Mouse (Mus musculus) liver, embryonic 16.5 days (tissue): ENCODE results near the gene Oas1c. TPM values are rescaled to one million over a fixed set of nuclear protein-coding genes. Genes with fewer than 3 reads are reported as not detected.
A peak's percentile ranks its signal among the peaks of the same experiment; 100 is the strongest.
"Not testable (repeated sequence)": the region's sequence is repeated elsewhere in the genome, so short reads cannot be mapped to it uniquely, and the experiment has no call there.

ENCODE experiments used
- ATAC-seq: fragments of 200-750 bp; cut with Nextera tagmentation; 2 replicates; pipeline ENCODE4 v1.8.0; 2017; ENCODE audit warnings: low read depth, mild to moderate bottlenecking, moderate number of reproducible peaks, moderate library complexity
- H3K27ac ChIP-seq: fragments of 300-500 bp; sonication (generic); 2 replicates; pipeline ENCODE4 v1.5.1; 2014; ENCODE audit warnings: mild to moderate bottlenecking, low read length
- H3K27me3 ChIP-seq: fragments of 300-500 bp; sonication (generic); 2 replicates; pipeline ENCODE4 v1.6.1; 2014; ENCODE audit warnings: low read depth, low read length, mixed read lengths; ENCODE audit not compliant: control insufficient read depth, insufficient read depth
- H3K36me3 ChIP-seq: fragments of 300-500 bp; sonication (generic); 2 replicates; pipeline ENCODE4 v1.6.1; 2014; ENCODE audit warnings: mild to moderate bottlenecking; ENCODE audit not compliant: control insufficient read depth, insufficient read depth
- H3K4me1 ChIP-seq: fragments of 300-500 bp; sonication (generic); 2 replicates; pipeline ENCODE4 v1.6.1; 2014; ENCODE audit warnings: low read depth, low read length, mixed read lengths; ENCODE audit not compliant: control insufficient read depth
- H3K4me2 ChIP-seq: fragments of 300-500 bp; sonication (generic); 2 replicates; pipeline ENCODE4 v1.6.1; 2014; ENCODE audit warnings: low read depth, low read length, mixed read lengths
- H3K4me3 ChIP-seq: fragments of 300-500 bp; sonication (generic); 2 replicates; pipeline ENCODE4 v1.5.1; 2014; ENCODE audit warnings: low read depth, mild to moderate bottlenecking, low read length
- H3K9ac ChIP-seq: fragments of 300-500 bp; sonication (generic); 2 replicates; pipeline ENCODE4 v1.6.1; 2014; ENCODE audit warnings: low read depth, low read length
- H3K9me3 ChIP-seq: fragments of 300-500 bp; sonication (generic); replicated peaks from 2 replicates; pipeline ENCODE4 v1.6.1; 2016; ENCODE audit warnings: low read length; ENCODE audit not compliant: control insufficient read depth
- WGBS: fragments of 180-500 bp; shearing (Covaris S2); extraction: QIAGEN DNeasy Blood & Tissue Kit; methylation state at CpG from one replicate; pipeline ENCODE4 v1.1.7; 2014; ENCODE audit not compliant: insufficient replicate concordance; 5-methylcytosine and 5-hydroxymethylcytosine counted together
- polyA plus RNA-seq: library from polyadenylated mRNA; unstranded; fragments of >200 nt; fragmentation: Nextera tagmentation; extraction: Ambion mirVana; gene quantifications from 2 replicates; pipeline ENCODE4 v1.2.1, GENCODE M21; 2015

The Oas1c gene
- polyA plus RNA-seq, 1 experiment from 2014 or later = 0.12 TPM

DNA sequence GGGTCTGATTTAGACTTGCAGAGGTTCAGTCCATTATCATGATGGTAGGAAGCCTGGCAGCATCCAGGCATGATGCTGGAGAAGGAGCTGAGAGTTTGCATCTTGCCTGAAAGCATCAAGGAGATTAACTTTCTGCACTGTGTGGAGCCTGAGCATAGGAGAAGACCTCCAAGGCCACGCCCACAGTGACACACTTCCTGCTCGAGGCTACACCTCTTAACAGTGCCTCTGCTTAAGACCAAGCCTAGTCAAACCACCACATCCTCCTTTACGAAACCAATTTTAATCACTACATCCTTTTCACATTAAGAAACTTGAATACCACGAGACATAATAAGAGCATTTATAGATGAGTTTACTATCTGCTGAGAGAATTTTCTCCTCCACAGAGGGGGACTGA, 18.7 kb upstream of the Oas1c start:
- Histone ChIP-seq H3K4me2 (no peak overlapping the region), H3K27me3 (peaks cover 5% of the 10 kb centered on the region), H3K4me3 (no peak overlapping the region), H3K9me3 (no peaks in the 10 kb centered on the region), H3K4me1 (no peaks in the 10 kb centered on the region), H3K27ac (no peak overlapping the region), H3K36me3 (no peaks in the 10 kb centered on the region), H3K9ac (no peak overlapping the region)
- ATAC-seq = no peak
- 48% methylated on average over 4 of the region's 4 CpGs for WGBS

DNA sequence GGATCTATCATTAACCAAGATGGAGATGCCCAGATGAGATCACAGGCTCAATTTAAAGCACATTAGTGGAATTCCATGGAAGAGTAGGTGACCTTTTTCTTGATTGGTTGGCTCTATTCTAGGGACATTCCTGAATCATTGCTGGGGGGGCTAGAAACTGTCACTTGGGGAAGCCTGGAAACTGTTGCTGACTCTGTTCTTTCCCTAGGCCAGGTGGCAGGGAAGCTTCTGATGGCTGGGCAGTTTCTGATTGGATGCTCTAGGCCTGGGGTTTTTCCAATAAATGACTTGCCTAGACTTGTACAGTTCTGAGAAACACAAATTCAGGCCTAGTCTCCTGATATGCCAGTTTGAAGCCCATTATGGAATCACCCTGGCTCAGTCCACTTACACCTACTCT, 6.7 kb upstream of the Oas1c start:
- no peak overlapping the region for H3K4me3 ChIP-seq
- no peaks in the 10 kb centered on the region for H3K27me3 ChIP-seq
- H3K9ac ChIP-seq = no peak overlapping the region
- no peaks in the 10 kb centered on the region for H3K9me3 ChIP-seq
- H3K4me1 ChIP-seq = no peaks in the 10 kb centered on the region
- no peak for ATAC-seq
- no peak overlapping the region for H3K4me2 ChIP-seq
- no peaks in the 10 kb centered on the region for H3K36me3 ChIP-seq
- H3K27ac ChIP-seq = no peak overlapping the region

DNA sequence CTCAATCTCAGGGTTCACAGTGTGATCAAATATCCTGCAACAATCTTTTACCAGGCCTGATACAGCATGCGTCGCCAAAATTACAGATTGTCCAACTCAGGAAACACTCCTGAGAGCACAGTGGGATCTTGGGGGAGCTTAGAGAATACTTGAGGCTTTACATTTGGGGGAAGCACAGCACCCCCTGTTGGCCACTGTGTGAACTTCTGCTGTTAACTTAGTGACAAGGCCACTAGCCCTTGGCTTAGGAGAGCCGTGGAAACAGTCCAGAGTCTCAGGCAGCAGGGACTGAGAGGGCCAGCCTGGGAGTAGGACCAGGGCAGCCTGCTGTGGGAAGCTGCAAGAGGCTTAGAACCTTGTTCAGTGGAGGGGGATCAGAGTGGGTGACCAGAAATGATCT, 3.6 kb upstream of the Oas1c start:
- Histone ChIP-seq H3K4me2 (no peak overlapping the region), H3K4me3 (no peak overlapping the region), H3K4me1 (peaks cover 7% of the 10 kb centered on the region), H3K36me3 (no peaks in the 10 kb centered on the region), H3K27ac (no peak overlapping the region), H3K27me3 (no peaks in the 10 kb centered on the region), H3K9ac (no peak overlapping the region), H3K9me3 (no peaks in the 10 kb centered on the region)
- ATAC-seq = no peak
- WGBS = 69% methylated on average over 3 of the region's 3 CpGs

DNA sequence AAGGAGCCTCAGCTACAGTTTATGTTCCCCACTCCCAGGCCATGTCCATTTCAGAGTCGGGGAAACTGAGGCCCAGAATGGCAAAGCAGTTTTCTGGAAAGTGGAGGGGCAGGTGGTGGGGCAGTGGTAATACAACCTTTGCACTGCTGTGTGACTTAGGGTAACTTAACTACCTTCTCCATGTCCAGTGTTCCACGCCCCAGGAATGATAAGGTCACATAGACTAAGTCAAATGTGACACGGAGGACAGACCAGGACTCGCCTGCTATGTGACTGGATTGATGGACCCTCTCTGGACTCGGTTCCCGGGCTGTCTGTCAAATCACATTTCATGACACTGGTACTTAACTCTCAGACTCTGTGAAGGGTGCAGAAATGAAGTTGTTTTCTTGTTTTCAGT, 709 bp upstream of the Oas1c start:
- WGBS = 51% methylated on average over 6 of the region's 6 CpGs
- Histone ChIP-seq H3K4me2 (peak overlapping the region; percentile 73), H3K36me3 (no peaks in the 10 kb centered on the region), H3K4me1 (peaks cover 7% of the 10 kb centered on the region), H3K9ac (peak overlapping the region; percentile 74), H3K9me3 (no peaks in the 10 kb centered on the region), H3K4me3 (peak overlapping the region; percentile 78), H3K27me3 (no peaks in the 10 kb centered on the region), H3K27ac (no peak overlapping the region)
- no peak for ATAC-seq

DNA sequence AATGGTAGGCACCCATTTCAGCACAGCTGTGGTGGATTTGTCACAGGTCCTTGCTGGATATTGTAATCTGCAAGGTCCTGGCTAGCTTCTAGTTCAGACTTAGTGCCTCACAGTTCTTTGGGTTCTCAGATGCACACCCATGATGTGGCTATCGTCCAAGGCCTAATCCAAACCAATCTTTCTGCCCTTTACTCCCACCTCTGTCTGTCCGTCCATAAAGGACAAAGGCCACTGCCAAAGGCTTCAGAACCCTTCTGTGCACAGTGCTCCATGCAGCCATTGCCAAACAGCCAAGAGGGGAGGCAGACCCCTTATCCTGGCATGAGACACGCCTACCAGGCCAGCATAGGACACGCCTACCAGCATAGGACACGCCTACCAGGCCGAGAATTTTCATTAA, 3.1 kb downstream of the Oas1c start:
- Histone ChIP-seq H3K27me3 (no peaks in the 10 kb centered on the region), H3K4me2 (no peak overlapping the region), H3K4me1 (peaks cover 7% of the 10 kb centered on the region), H3K9me3 (no peaks in the 10 kb centered on the region), H3K9ac (no peak overlapping the region), H3K27ac (no peak overlapping the region), H3K36me3 (no peaks in the 10 kb centered on the region), H3K4me3 (no peak overlapping the region)
- WGBS = 19% methylated on average over 6 of the region's 6 CpGs
- no peak for ATAC-seq

DNA sequence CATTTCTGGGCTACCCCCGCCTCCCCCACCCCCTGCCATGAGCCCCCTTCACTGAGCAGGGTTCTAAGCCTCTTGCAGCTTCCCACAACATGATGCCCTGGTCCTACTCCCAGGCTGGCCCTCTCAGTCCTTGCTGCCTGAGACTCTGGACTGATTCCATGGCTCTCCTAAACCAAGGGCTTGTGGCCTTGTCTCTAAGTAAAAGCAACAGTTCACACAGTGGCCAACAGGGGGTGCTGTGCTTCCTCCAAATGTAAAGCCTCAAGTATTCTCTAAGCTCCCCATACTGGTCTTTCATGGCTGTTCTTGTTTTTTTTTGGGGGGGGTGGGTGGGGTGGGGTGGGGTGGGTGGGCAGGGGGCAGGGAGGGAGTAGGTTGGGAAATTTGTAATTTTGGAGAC, 5.9 kb downstream of the Oas1c start:
- Histone ChIP-seq H3K4me2 (no peak overlapping the region), H3K36me3 (no peaks in the 10 kb centered on the region), H3K27me3 (no peaks in the 10 kb centered on the region), H3K4me1 (no peaks in the 10 kb centered on the region), H3K9ac (no peak overlapping the region), H3K4me3 (no peak overlapping the region), H3K9me3 (no peaks in the 10 kb centered on the region), H3K27ac (no peak overlapping the region)
- ATAC-seq = no peak
- WGBS = 75% methylated on average over 1 of the region's 1 CpGs

DNA sequence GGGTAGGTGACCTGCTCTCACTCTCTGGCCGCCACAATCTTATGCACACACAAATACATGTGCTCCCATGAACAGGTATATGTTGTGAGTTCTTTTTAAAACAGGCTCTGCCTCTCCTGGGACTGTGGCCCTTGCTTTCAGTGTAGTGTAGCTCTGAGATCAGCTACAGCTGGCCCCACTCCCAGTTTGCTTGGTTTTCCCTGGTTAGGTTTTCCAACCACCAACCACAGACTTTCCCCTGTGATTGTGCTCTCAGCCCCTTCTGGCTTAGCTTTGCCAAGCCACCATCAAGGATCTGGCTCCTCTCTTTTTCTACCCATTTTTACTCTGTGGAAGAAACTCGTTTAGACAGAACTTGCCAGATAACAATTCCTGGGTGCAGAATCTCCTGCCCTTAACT, 8.7 kb downstream of the Oas1c start:
- 36% methylated on average over 2 of the region's 2 CpGs for WGBS
- Histone ChIP-seq H3K27ac (no peak overlapping the region), H3K4me3 (no peak overlapping the region), H3K4me1 (no peaks in the 10 kb centered on the region), H3K9me3 (no peaks in the 10 kb centered on the region), H3K4me2 (no peak overlapping the region), H3K27me3 (no peaks in the 10 kb centered on the region), H3K36me3 (no peaks in the 10 kb centered on the region), H3K9ac (no peak overlapping the region)
- ATAC-seq = no peak

DNA sequence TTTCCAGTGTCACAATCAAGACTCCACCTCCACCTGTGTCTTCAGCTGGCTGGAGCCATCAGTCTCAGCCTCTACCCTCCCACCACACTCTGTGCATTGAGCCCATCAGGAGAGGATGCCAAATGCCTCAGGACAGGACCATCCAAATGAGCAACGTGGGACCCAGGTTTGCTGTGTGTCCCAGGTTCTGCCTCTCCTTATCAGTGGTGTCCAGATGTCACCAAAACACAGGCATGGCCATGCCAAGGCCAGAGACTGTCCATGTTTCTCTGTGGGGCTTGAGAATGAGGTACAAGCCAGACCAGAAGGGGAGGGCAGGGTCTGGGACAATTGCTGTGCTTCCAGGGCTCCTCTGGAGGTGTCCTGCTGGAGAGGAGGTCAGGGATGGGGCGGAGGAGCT, 13.4 kb downstream of the Oas1c start:
- H3K9ac ChIP-seq, H3K27me3 ChIP-seq, H3K27ac ChIP-seq, H3K4me1 ChIP-seq, H3K4me2 ChIP-seq, ATAC-seq, H3K4me3 ChIP-seq, H3K36me3 ChIP-seq, H3K9me3 ChIP-seq: not testable (repeated sequence)
- WGBS = 52% methylated on average over 2 of the region's 2 CpGs

DNA sequence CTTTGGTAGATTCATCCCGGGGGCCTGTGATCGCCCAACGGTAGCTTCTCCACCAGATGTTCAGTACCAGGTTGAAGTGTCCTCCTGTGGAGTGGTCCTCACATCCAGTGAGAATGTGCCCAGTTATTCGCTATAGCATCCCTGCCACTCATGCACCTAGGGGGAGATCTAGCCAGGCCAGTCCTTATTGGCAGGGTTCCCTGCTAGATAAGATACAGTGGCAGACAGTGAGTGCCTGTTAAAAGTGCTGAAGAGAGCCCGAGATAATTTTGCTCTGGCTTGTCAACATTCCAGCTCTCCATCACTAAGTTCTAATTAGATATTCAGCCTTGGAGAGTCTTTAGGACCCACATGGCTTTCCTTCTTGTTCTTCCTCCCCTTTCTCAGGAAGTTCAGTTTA, 14.2 kb downstream of the Oas1c start:
- not testable (repeated sequence) for H3K27ac ChIP-seq, H3K4me3 ChIP-seq, H3K36me3 ChIP-seq, H3K4me2 ChIP-seq, H3K9ac ChIP-seq, H3K27me3 ChIP-seq, ATAC-seq, H3K4me1 ChIP-seq, H3K9me3 ChIP-seq
- 54% methylated on average over 5 of the region's 5 CpGs for WGBS

DNA sequence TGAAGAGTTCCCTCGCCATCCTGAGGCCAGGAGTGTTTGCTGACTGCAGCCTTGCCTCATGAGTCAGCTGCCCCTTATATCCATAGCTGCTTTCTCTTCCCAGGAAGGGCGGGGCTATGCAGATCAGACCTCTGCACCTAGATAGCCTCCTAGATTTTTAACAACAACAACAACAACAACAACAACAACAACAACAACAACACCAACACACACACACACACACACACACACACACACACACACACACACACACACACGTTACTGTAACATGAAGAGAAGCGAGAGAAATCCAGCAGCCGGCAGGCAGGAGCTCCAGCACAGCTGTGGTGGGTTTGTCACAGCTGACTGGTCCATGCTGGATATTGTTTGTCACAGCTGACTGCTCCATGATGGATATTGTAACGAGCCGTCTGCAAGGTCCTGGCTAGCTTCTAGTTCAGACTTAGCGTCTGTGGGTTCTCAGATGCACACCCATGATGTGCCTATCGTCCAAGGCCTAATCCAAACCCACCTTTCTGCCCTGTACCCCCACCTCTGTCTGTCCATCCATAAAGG, 16.8 kb downstream of the Oas1c start, which contains the start of gene Oas1e:
TSS of gene Oas1e (minus strand) at position 51 of the 555 bp plus-strand sequence.
- not testable (repeated sequence) for H3K4me2 ChIP-seq, ATAC-seq, H3K4me1 ChIP-seq, H3K27ac ChIP-seq, H3K9me3 ChIP-seq, H3K4me3 ChIP-seq, H3K9ac ChIP-seq, H3K36me3 ChIP-seq, H3K27me3 ChIP-seq
- 60% methylated on average over 9 of the region's 9 CpGs for WGBS
